Comparison of ENCODE assay signal across 20 mouse cellular contexts in genomic region chr6:122609377-122609728, GRCm38 (mm10). TPM values are rescaled to one million over a fixed set of nuclear protein-coding genes. Genes with fewer than 3 reads are reported as not detected.
DNase-seq lines count a peak whose midpoint lies in the region; ATAC-seq and TF ChIP-seq lines count a peak whose summit lies in the region.
"Had no signal": no experiment of that assay in that cellular context is flagged by ENCODE, and none has a peak within 500 bp of the region (broad histone marks: within the 10 kb centered on the region; RNA-seq: fewer than 3 reads in every experiment).

No protein-coding gene starts in this region.

- no peak for TF ChIP-seq EP300 in liver, embryonic 14.5 days (IDR thresholded peaks at IDR 0.05; ENCODE audit: low read depth)

- no peaks in the 10 kb centered on the region for H3K36me3 ChIP-seq in heart, embryonic 12.5 days
- peaks cover 24% of the 10 kb centered on the region for H3K36me3 ChIP-seq in E14TG2a.4 (ENCODE audit: insufficient read depth, low read length)
- H3K36me3 ChIP-seq in liver, embryonic 14.5 days (replicated peaks; ENCODE audit: control insufficient read depth, insufficient read depth, low read depth) = no peaks in the 10 kb centered on the region
- no peaks in the 10 kb centered on the region for H3K36me3 ChIP-seq in limb, embryonic 10.5 days
- H3K36me3 ChIP-seq: G1E; limb, embryonic 15.5 days; midbrain, embryonic 10.5 days; neural tube, embryonic 12.5 days; stomach, embryonic 15.5 days had no signal

- peak overlapping the region; percentile 9; the same call in 1 of the 2 replicates for H3K4me3 ChIP-seq in heart, embryonic 12.5 days
- peak overlapping the region; percentile 93 for H3K4me3 ChIP-seq in E14TG2a.4 (replicated peaks; ENCODE audit: low read length)
- peak overlapping the region in 1 of 2 experiments; percentile 6; a peak in 1 of 4 replicates for H3K4me3 ChIP-seq in liver, embryonic 14.5 days (ENCODE audit: insufficient read depth in 1 of 2, low read depth in 2 of 2, low read length in 2 of 2)
- no peak overlapping the region for H3K4me3 ChIP-seq in limb, embryonic 10.5 days
- no peak overlapping the region for H3K4me3 ChIP-seq in lung, adult 2 months (replicated peaks; ENCODE audit: extremely low read depth, low read depth, low read length)
- H3K4me3 ChIP-seq: limb, embryonic 15.5 days; midbrain, embryonic 10.5 days; neural tube, embryonic 12.5 days; stomach, embryonic 15.5 days had no signal

- peak overlapping the region; percentile 51 for H3K4me2 ChIP-seq in heart, embryonic 12.5 days
- H3K4me2 ChIP-seq in liver, embryonic 14.5 days (ENCODE audit: low read depth) = peak overlapping the region; percentile 50
- H3K4me2 ChIP-seq: hindbrain, embryonic 14.5 days; limb, embryonic 15.5 days; neural tube, embryonic 12.5 days; stomach, embryonic 15.5 days had no signal

- H3K27ac ChIP-seq in heart, embryonic 12.5 days (ENCODE audit: poor library complexity, severe bottlenecking) = no peak overlapping the region
- H3K27ac ChIP-seq in liver, embryonic 14.5 days = no peak overlapping the region
- no peak overlapping the region for H3K27ac ChIP-seq in limb, embryonic 10.5 days
- H3K27ac ChIP-seq: hindbrain, embryonic 14.5 days; kidney, postnatal 0 days; limb, embryonic 15.5 days; midbrain, embryonic 10.5 days; neural tube, embryonic 12.5 days; stomach, embryonic 15.5 days had no signal

- TF ChIP-seq CTCF in E14TG2a.4 (conservative IDR thresholded peaks at IDR 0.05; ENCODE audit: low read length) = no peak
- no peak for TF ChIP-seq CTCF in liver, embryonic 14.5 days (IDR thresholded peaks at IDR 0.05; ENCODE audit: low read depth)
- TF ChIP-seq CTCF in lung, adult 2 months (IDR thresholded peaks at IDR 0.05; ENCODE audit: insufficient read depth, low read length) = no peak

- H3K9ac ChIP-seq in heart, embryonic 12.5 days = no peak overlapping the region; the same call in 1 of the 2 replicates
- peak overlapping the region; percentile 43 for H3K9ac ChIP-seq in liver, embryonic 14.5 days (replicated peaks)
- H3K9ac ChIP-seq: forebrain, postnatal 0 days; hindbrain, embryonic 14.5 days; limb, embryonic 15.5 days; neural tube, embryonic 12.5 days; stomach, embryonic 15.5 days had no signal

- WGBS in heart, embryonic 12.5 days = 21% methylated on average over 9 of the region's 9 CpGs
- WGBS in liver, embryonic 14.5 days (ENCODE audit: insufficient replicate concordance) = 16% methylated on average over 9 of the region's 9 CpGs
- WGBS in limb, embryonic 10.5 days = 74% methylated on average over 9 of the region's 9 CpGs
- WGBS in lung, adult 2 months = 41% methylated on average over 9 of the region's 9 CpGs

- no peaks in the 10 kb centered on the region for H3K9me3 ChIP-seq in heart, embryonic 12.5 days (replicated peaks)
- no peaks in the 10 kb centered on the region for H3K9me3 ChIP-seq in E14TG2a.4 (ENCODE audit: low read length)
- no peaks in the 10 kb centered on the region for H3K9me3 ChIP-seq in liver, embryonic 14.5 days (ENCODE audit: control insufficient read depth, low read length)
- no peaks in the 10 kb centered on the region for H3K9me3 ChIP-seq in limb, embryonic 10.5 days (replicated peaks)
- H3K9me3 ChIP-seq: G1E; limb, embryonic 15.5 days; midbrain, embryonic 10.5 days; neural tube, embryonic 12.5 days; stomach, embryonic 15.5 days had no signal

- peaks cover 4% of the 10 kb centered on the region; the same call in 1 of the 2 replicates for H3K4me1 ChIP-seq in heart, embryonic 12.5 days (replicated peaks)
- peaks cover 47% of the 10 kb centered on the region for H3K4me1 ChIP-seq in E14TG2a.4 (replicated peaks; ENCODE audit: low read depth, low read length)
- peaks cover 0 to 7% of the 10 kb centered on the region in 2 experiments; a peak in 2 of 4 replicates for H3K4me1 ChIP-seq in liver, embryonic 14.5 days (replicated peaks; ENCODE audit: control insufficient read depth in 2 of 2, insufficient read depth in 2 of 2, low read length in 1 of 2)
- H3K4me1 ChIP-seq in limb, embryonic 10.5 days = no peaks in the 10 kb centered on the region
- H3K4me1 ChIP-seq in lung, adult 2 months (ENCODE audit: control insufficient read depth, insufficient read depth, low read length) = no peaks in the 10 kb centered on the region
- H3K4me1 ChIP-seq: limb, embryonic 15.5 days; midbrain, embryonic 10.5 days; neural tube, embryonic 12.5 days; stomach, embryonic 15.5 days had no signal

- H3K27me3 ChIP-seq in heart, embryonic 12.5 days (replicated peaks) = no peaks in the 10 kb centered on the region
- H3K27me3 ChIP-seq in E14TG2a.4 (ENCODE audit: insufficient read depth, low read length) = no peaks in the 10 kb centered on the region
- no peaks in the 10 kb centered on the region for H3K27me3 ChIP-seq in liver, embryonic 14.5 days (ENCODE audit: control insufficient read depth, insufficient read depth, low read length)
- H3K27me3 ChIP-seq in limb, embryonic 10.5 days (ENCODE audit: low read depth, poor library complexity, severe bottlenecking) = 0 out of 2 replicates have a peak, but pooled peaks cover 7% of the 10 kb centered on the region
- H3K27me3 ChIP-seq: limb, embryonic 15.5 days; neural tube, embryonic 12.5 days; stomach, embryonic 15.5 days had no signal

- DNase-seq in heart, adult 11 months = no peak
- peak; percentile 29 for DNase-seq in c-Kit-positive CD71-positive TER-119-positive erythroid progenitor cells, embryonic 14.5 days (ENCODE audit: low spot score)
- DNase-seq in liver, embryonic 14.5 days (ENCODE audit: low read depth in 3 of 3, low spot score in 3 of 3) = no peak
- DNase-seq in limb, embryonic 10.5 days (ENCODE audit: low spot score) = no peak
- DNase-seq in lung, adult 2 months = no peak
- DNase-seq: forebrain, postnatal 0 days; kidney, adult 11 months; lung, postnatal 14 days; spleen, adult 18-20 months; thymus, adult 2 months had no signal

- ATAC-seq in heart, embryonic 12.5 days (ENCODE audit: insufficient number of reproducible peaks, low FRiP score) = no peak
- ATAC-seq in liver, embryonic 14.5 days (ENCODE audit: insufficient read depth) = peak; percentile 58; the same call in 1 of the 2 replicates
- ATAC-seq in CD4-positive, CD25-positive, alpha-beta regulatory T cell, adult 4 months = no peak
- ATAC-seq: forebrain, postnatal 0 days had no signal

- TF ChIP-seq POLR2A in lung, adult 2 months (IDR thresholded peaks at IDR 0.05; ENCODE audit: borderline replicate concordance, extremely low read depth, low read depth, low read length) = no peak

RNA-seq across cellular contexts. Expression of gene Gdf3, which starts 0.5 kb away (rescaled TPM):
- polyA plus RNA-seq in heart, embryonic 12.5 days (2016; fragmentation: Nextera tagmentation; extraction: Ambion mirVana) = 0.14 and 0.28 TPM in 2 replicates
- 1.5 and 1.6 TPM in 2 replicates for polyA plus RNA-seq in liver, embryonic 14.5 days (2012; rRNA removed)
- polyA plus RNA-seq in liver, embryonic 14.5 days (2014; fragmentation: Nextera tagmentation; extraction: Ambion mirVana) = 2.2 and 2.8 TPM in 2 replicates
- not detected in 2 replicates for polyA plus RNA-seq in limb, embryonic 10.5 days (2016; fragmentation: Nextera tagmentation; extraction: Ambion mirVana)
- not detected in 2 replicates for polyA plus RNA-seq in lung, adult 2 months (2012; rRNA removed)
- polyA plus RNA-seq in CD4-positive, CD25-positive, alpha-beta regulatory T cell, adult 4 months (2017; shearing (Covaris generic)) = not detected
- polyA plus RNA-seq: forebrain, postnatal 0 days; hindbrain, embryonic 14.5 days; kidney, postnatal 0 days; neural tube, embryonic 12.5 days had no signal

RNA-seq across cellular contexts. Expression of gene Apobec1, which starts 7.1 kb away (rescaled TPM):
- polyA plus RNA-seq in heart, embryonic 12.5 days (2016; fragmentation: Nextera tagmentation; extraction: Ambion mirVana) = 1.9 and 3.0 TPM in 2 replicates
- polyA plus RNA-seq in liver, embryonic 14.5 days (2012; rRNA removed) = 3.9 and 4.3 TPM in 2 replicates
- polyA plus RNA-seq in liver, embryonic 14.5 days (2014; fragmentation: Nextera tagmentation; extraction: Ambion mirVana) = 3.6 and 4.2 TPM in 2 replicates
- polyA plus RNA-seq in limb, embryonic 10.5 days (2016; fragmentation: Nextera tagmentation; extraction: Ambion mirVana) = 0.63 and 1.5 TPM in 2 replicates
- 13.5 and 23.2 TPM in 2 replicates for polyA plus RNA-seq in lung, adult 2 months (2012; rRNA removed)
- polyA plus RNA-seq in CD4-positive, CD25-positive, alpha-beta regulatory T cell, adult 4 months (2017; shearing (Covaris generic)) = 10 to 100 TPM; 24.3 to 35.4 TPM

RNA-seq across cellular contexts. Expression of gene Dppa3, which starts 16.9 kb away (rescaled TPM):
- not detected in 2 replicates for polyA plus RNA-seq in heart, embryonic 12.5 days (2016; fragmentation: Nextera tagmentation; extraction: Ambion mirVana)
- polyA plus RNA-seq in liver, embryonic 14.5 days (2012; rRNA removed) = not detected in 2 replicates
- polyA plus RNA-seq in liver, embryonic 14.5 days (2014; fragmentation: Nextera tagmentation; extraction: Ambion mirVana) = not detected in 2 replicates
- not detected in 2 replicates for polyA plus RNA-seq in limb, embryonic 10.5 days (2016; fragmentation: Nextera tagmentation; extraction: Ambion mirVana)
- polyA plus RNA-seq in lung, adult 2 months (2012; rRNA removed) = not detected in 2 replicates
- polyA plus RNA-seq in CD4-positive, CD25-positive, alpha-beta regulatory T cell, adult 4 months (2017; shearing (Covaris generic)) = not detected
- polyA plus RNA-seq: forebrain, postnatal 0 days; G1E; hindbrain, embryonic 14.5 days; kidney, postnatal 0 days; limb, embryonic 15.5 days; midbrain, embryonic 10.5 days; neural tube, embryonic 12.5 days; stomach, embryonic 15.5 days had no signal

RNA-seq across cellular contexts. Expression of gene Aicda, which starts 55.8 kb away (rescaled TPM):
- not detected in 2 replicates for polyA plus RNA-seq in heart, embryonic 12.5 days (2016; fragmentation: Nextera tagmentation; extraction: Ambion mirVana)
- polyA plus RNA-seq in liver, embryonic 14.5 days (2012; rRNA removed) = not detected in 2 replicates
- not detected in 2 replicates for polyA plus RNA-seq in liver, embryonic 14.5 days (2014; fragmentation: Nextera tagmentation; extraction: Ambion mirVana)
- polyA plus RNA-seq in limb, embryonic 10.5 days (2016; fragmentation: Nextera tagmentation; extraction: Ambion mirVana) = 0.28 TPM in 1 of 2 replicates, not detected in the other
- polyA plus RNA-seq in lung, adult 2 months (2012; rRNA removed) = not detected in 2 replicates
- 1 to 10 TPM in 1 of 2 experiments, under 1 TPM in 1; 0.66 to 1.6 TPM for polyA plus RNA-seq in CD4-positive, CD25-positive, alpha-beta regulatory T cell, adult 4 months (2017; shearing (Covaris generic))
- polyA plus RNA-seq: G1E; kidney, postnatal 0 days; midbrain, embryonic 10.5 days had no signal

Comparison
In these comparisons a context has a peak if more than half of its experiments do, and no peak if none do; other contexts are left out.
1. H3K4me3 ChIP-seq: peak in heart, embryonic 12.5 days (single experiment) and E14TG2a.4 (single experiment); none in limb, embryonic 10.5 days (single experiment) and lung, adult 2 months (single experiment).